Mouse (Mus musculus) stomach, embryonic 14.5 days (tissue): ENCODE data around the gene Armc12. TPM values are rescaled to one million over a fixed set of nuclear protein-coding genes. Genes with fewer than 3 reads are reported as not detected.

ENCODE experiments used
- ATAC-seq: fragments of 200-750 bp; cut with Nextera tagmentation; 2 replicates; pipeline ENCODE4 v1.8.0; 2017; ENCODE audit warnings: low read depth, moderate TSS enrichment; ENCODE audit not compliant: insufficient number of reproducible peaks, insufficient read depth, low FRiP score
- H3K27ac ChIP-seq: fragments of 300-500 bp; sonication (generic); 2 replicates; pipeline ENCODE4 v1.5.1; 2014; ENCODE audit warnings: mild to moderate bottlenecking, low read length, moderate library complexity, mixed read lengths
- H3K27me3 ChIP-seq: fragments of 300-500 bp; sonication (generic); 2 replicates; pipeline ENCODE4 v1.6.1; 2014; ENCODE audit warnings: low read length, control low read depth, mixed read lengths; ENCODE audit not compliant: control insufficient read depth, insufficient read depth
- H3K36me3 ChIP-seq: fragments of 300-500 bp; sonication (generic); 2 replicates; pipeline ENCODE4 v1.6.1; 2014; ENCODE audit warnings: mild to moderate bottlenecking, control low read depth, low read length, moderate library complexity, mixed read lengths; ENCODE audit not compliant: control insufficient read depth, insufficient read depth
- H3K4me1 ChIP-seq: fragments of 300-500 bp; sonication (generic); 2 replicates; pipeline ENCODE4 v1.6.1; 2014; ENCODE audit warnings: low read length, control low read depth, mixed read lengths; ENCODE audit not compliant: control insufficient read depth, insufficient read depth
- H3K4me2 ChIP-seq: fragments of 300-500 bp; sonication (generic); replicated peaks from 2 replicates; pipeline ENCODE4 v1.6.1; 2014; ENCODE audit warnings: low read depth, low read length, control low read depth
- H3K4me3 ChIP-seq: fragments of 300-500 bp; sonication (generic); 2 replicates; pipeline ENCODE4 v1.5.1; 2014; ENCODE audit warnings: low read depth, low read length, control low read depth
- H3K9ac ChIP-seq: fragments of 300-500 bp; sonication (generic); replicated peaks from 2 replicates; pipeline ENCODE4 v1.6.1; 2014; ENCODE audit warnings: low read depth, mild to moderate bottlenecking, control low read depth, low read length, moderate library complexity, mixed read lengths
- H3K9me3 ChIP-seq: fragments of 300-500 bp; sonication (generic); 2 replicates; pipeline ENCODE4 v1.6.1; 2016; ENCODE audit warnings: low read depth, low read length, control low read depth; ENCODE audit not compliant: control insufficient read depth
- WGBS: fragments of 180-500 bp; shearing (Covaris S2); extraction: QIAGEN DNeasy Blood & Tissue Kit; methylation state at CpG from one replicate; pipeline ENCODE4 v1.1.7; 2014; 5-methylcytosine and 5-hydroxymethylcytosine counted together
- polyA plus RNA-seq: library from polyadenylated mRNA; unstranded; fragments of >200 nt; fragmentation: Nextera tagmentation; extraction: Ambion mirVana; gene quantifications from 2 replicates; pipeline ENCODE4 v1.2.1, GENCODE M21; 2014

Gene Armc12
- polyA plus RNA-seq = not detected in 2 replicates

GRCm38 (mm10) chr17:28530506-28530905 lies at the start of gene Armc12:
Gene Armc12, plus strand, starts transcription at chr17:28530806.
- Histone ChIP-seq H3K4me2 (no peak within 1 kb of the TSS), H3K27ac (no peak within 1 kb of the TSS), H3K27me3 (no peaks in the 10 kb centered on the region), H3K36me3 (no peaks in the 10 kb centered on the region), H3K4me3 (no peak within 1 kb of the TSS), H3K9me3 (no peaks in the 10 kb centered on the region), H3K9ac (no peak within 1 kb of the TSS), H3K4me1 (peaks cover 7% of the 10 kb centered on the region; the same call in 1 of the 2 replicates)
- ATAC-seq = no peak
- WGBS = 84% methylated on average over 6 of the region's 6 CpGs

GRCm38 (mm10) chr17:28484704-28485445 lies 45.7 kb upstream of the Armc12 start:
- Histone ChIP-seq H3K4me1 (peaks cover 5% of the 10 kb centered on the region), H3K27ac (peak overlapping the region; percentile 69; the same call in 1 of the 2 replicates), H3K36me3 (no peaks in the 10 kb centered on the region), H3K27me3 (no peaks in the 10 kb centered on the region), H3K4me2 (peak overlapping the region; percentile 84), H3K9me3 (no peaks in the 10 kb centered on the region), H3K9ac (peak overlapping the region; percentile 49), H3K4me3 (peak overlapping the region; percentile 74)
- no peak for ATAC-seq
- WGBS = 3% methylated on average over 30 of the region's 30 CpGs

- 0 out of 2 replicates have a peak, but pooled peaks have one; percentile 29 for ATAC-seq
- peak overlapping the region; percentile 69 for H3K27ac ChIP-seq
- H3K9me3 ChIP-seq = no peaks in the 10 kb centered on the region
- H3K27me3 ChIP-seq = no peaks in the 10 kb centered on the region
- under 1% methylated on average over 61 of the region's 77 CpGs for WGBS
- no peaks in the 10 kb centered on the region for H3K36me3 ChIP-seq
- peaks cover 5% of the 10 kb centered on the region for H3K4me1 ChIP-seq
- peak overlapping the region; percentile 74 for H3K4me3 ChIP-seq
- peak overlapping the region; percentile 84 for H3K4me2 ChIP-seq
- peak overlapping the region; percentile 49 for H3K9ac ChIP-seq
Measured at GRCm38 (mm10) chr17:28485446-28485948, 45.1 kb upstream of the Armc12 start.

- Histone ChIP-seq H3K4me2 (peak overlapping the region; percentile 84), H3K4me3 (peak overlapping the region; percentile 74), H3K27ac (peak overlapping the region; percentile 69), H3K9ac (peak overlapping the region; percentile 49), H3K9me3 (no peaks in the 10 kb centered on the region), H3K4me1 (peaks cover 5% of the 10 kb centered on the region), H3K27me3 (no peaks in the 10 kb centered on the region), H3K36me3 (no peaks in the 10 kb centered on the region)
- under 1% methylated on average over 56 of the region's 58 CpGs for WGBS
- peak; percentile 98 for ATAC-seq
Measured at GRCm38 (mm10) chr17:28485977-28486400, 44.6 kb upstream of the Armc12 start.

GRCm38 (mm10) chr17:28486720-28487119 lies 43.9 kb upstream of the Armc12 start:
- WGBS = 84% methylated on average over 6 of the region's 6 CpGs
- ATAC-seq = no peak

GRCm38 (mm10) chr17:28487584-28488257 lies 42.9 kb upstream of the Armc12 start:
- Histone ChIP-seq H3K27me3 (no peaks in the 10 kb centered on the region), H3K4me1 (peaks cover 5% of the 10 kb centered on the region), H3K36me3 (no peaks in the 10 kb centered on the region), H3K4me2 (no peak overlapping the region), H3K27ac (no peak overlapping the region), H3K9me3 (no peaks in the 10 kb centered on the region), H3K9ac (no peak overlapping the region), H3K4me3 (no peak overlapping the region)
- 90% methylated on average over 18 of the region's 18 CpGs for WGBS
- no peak for ATAC-seq

More at GRCm38 (mm10) chr17:28486720-28487119, 43.9 kb upstream of the Armc12 start:
- Histone ChIP-seq H3K27me3 (no peaks in the 10 kb centered on the region), H3K36me3 (no peaks in the 10 kb centered on the region), H3K9ac (no peak overlapping the region), H3K4me1 (peaks cover 5% of the 10 kb centered on the region), H3K4me2 (no peak overlapping the region), H3K9me3 (no peaks in the 10 kb centered on the region), H3K4me3 (no peak overlapping the region), H3K27ac (no peak overlapping the region)

- H3K27me3 ChIP-seq = no peaks in the 10 kb centered on the region
Measured at GRCm38 (mm10) chr17:28488258-28489013, 42.2 kb upstream of the Armc12 start.

More at GRCm38 (mm10) chr17:28488258-28489013, 42.2 kb upstream of the Armc12 start:
- Histone ChIP-seq H3K4me3 (no peak overlapping the region), H3K36me3 (no peaks in the 10 kb centered on the region), H3K9me3 (no peaks in the 10 kb centered on the region), H3K4me2 (no peak overlapping the region), H3K4me1 (peaks cover 5% of the 10 kb centered on the region), H3K9ac (no peak overlapping the region), H3K27ac (no peak overlapping the region)
- 67% methylated on average over 7 of the region's 7 CpGs for WGBS
- no peak for ATAC-seq
